Mouse (Mus musculus): ENCODE data around the gene Nfkb1. TPM values are rescaled to one million over a fixed set of nuclear protein-coding genes. Genes with fewer than 3 reads are reported as not detected.

Gene Nfkb1
- total and polyA plus RNA-seq, 2 experiments from 2014 or later, result 4.2 to 26.2 TPM

DNA sequence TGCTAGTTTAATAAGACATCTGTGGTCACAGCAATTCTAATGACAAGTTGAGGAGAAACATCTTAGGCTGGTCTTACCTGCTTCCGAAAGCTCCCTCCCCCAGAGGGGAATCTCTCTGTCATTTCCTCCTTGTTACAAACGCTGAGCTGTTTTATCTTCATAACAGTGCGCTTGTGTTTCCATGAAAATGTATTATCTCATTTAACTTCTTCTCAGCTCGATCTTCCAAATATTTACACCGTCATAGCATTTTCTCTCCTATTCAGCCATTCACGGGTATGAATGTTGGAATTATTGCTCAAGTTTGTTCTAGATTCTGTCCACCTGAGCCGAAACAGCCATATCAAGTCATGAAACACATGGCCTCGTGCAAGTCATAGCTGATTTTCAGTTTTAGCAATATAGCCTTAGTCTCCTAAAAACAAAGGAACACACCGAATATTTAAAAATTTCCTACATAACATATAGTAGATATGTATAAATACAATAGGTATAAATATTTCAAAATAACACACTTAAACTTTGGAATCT lies 19.8 kb upstream of the Nfkb1 start:
- Histone ChIP-seq H3K4me2 (ENCODE audit: low read depth, low read length, poor library complexity, severe bottlenecking) (no peak overlapping the region), H3K27ac (ENCODE audit: low read depth, low read length) (no peak overlapping the region), H3K4me1 (ENCODE audit: insufficient read depth, low read length) (no peaks in the 10 kb centered on the region), H3K27me3 (ENCODE audit: insufficient read depth, low read length) (no peaks in the 10 kb centered on the region), H3K36me3 (ENCODE audit: insufficient read depth, low read length) (no peaks in the 10 kb centered on the region), H3K9ac (replicated peaks; ENCODE audit: low read length, poor library complexity, severe bottlenecking) (no peak overlapping the region), H3K4me3 (ENCODE audit: low read depth, low read length) (no peak overlapping the region), H3K9me3 (ENCODE audit: low read length) (no peaks in the 10 kb centered on the region)
- no peak for DNase-seq (ENCODE audit: low spot score)
- TF ChIP-seq CTCF (IDR thresholded peaks at IDR 0.05), result no peak
- 93% methylated on average over 9 of the region's 9 CpGs for WGBS
- ATAC-seq (ENCODE audit: low FRiP score), result no peak

DNA sequence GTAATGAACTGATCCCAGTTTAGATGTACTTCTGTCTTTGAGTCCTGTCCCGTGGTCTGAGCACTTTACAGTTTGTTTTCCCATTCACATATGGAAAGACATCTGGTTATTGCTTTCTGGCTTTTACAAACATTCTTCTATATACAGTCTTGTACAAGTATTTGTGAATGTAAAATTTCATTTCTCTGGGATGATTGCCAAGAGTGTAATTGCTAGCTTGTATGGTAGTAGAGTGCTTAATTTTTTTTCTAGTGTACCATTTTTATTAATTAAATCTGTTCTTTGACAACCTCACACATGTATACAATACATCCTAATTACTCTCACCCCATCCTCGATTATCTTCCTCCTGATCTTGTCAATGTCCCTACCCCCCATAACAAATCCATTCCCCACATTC lies 12.0 kb upstream of the Nfkb1 start:
- TF ChIP-seq CTCF (IDR thresholded peaks at IDR 0.05), result no peak

DNA sequence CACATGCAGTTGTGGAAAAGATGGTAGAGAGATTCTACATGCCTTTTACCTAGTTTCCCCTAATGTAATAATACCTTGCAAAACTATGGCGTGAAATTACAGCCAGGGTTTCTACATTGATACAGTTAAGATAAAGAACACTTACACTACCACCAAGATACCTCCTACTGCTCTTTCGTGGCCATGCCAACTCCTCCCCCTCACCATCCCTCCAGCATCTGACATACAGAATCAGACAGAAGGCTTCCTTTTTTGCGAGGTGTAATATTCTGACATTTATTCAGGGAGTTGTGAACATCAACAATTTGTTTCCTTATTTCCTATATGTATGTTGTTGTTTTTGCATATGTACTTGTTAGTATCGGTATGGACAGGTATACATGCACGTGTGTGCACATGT lies 11.3 kb upstream of the Nfkb1 start:
- no peak for TF ChIP-seq CTCF (IDR thresholded peaks at IDR 0.05)
- no peak overlapping the region for H3K9ac ChIP-seq (replicated peaks; ENCODE audit: low read length, poor library complexity, severe bottlenecking)
- ATAC-seq (ENCODE audit: low FRiP score) (no peak), DNase-seq (ENCODE audit: low spot score) (no peak)
- no peaks in the 10 kb centered on the region for H3K9me3 ChIP-seq (ENCODE audit: low read length)
- H3K4me2 ChIP-seq (ENCODE audit: low read depth, low read length, poor library complexity, severe bottlenecking), result no peak overlapping the region
- H3K4me1 ChIP-seq (ENCODE audit: insufficient read depth, low read length), result no peaks in the 10 kb centered on the region
- H3K36me3 ChIP-seq (ENCODE audit: insufficient read depth, low read length), result no peaks in the 10 kb centered on the region
- no peaks in the 10 kb centered on the region for H3K27me3 ChIP-seq (ENCODE audit: insufficient read depth, low read length)
- H3K4me3 ChIP-seq (ENCODE audit: low read depth, low read length), result no peak overlapping the region
- 88% methylated on average over 5 of the region's 5 CpGs for WGBS
- no peak overlapping the region for H3K27ac ChIP-seq (ENCODE audit: low read depth, low read length)

More for the DNA sequence above, 12.0 kb upstream of the Nfkb1 start:
- Histone ChIP-seq H3K9ac (replicated peaks; ENCODE audit: low read length, poor library complexity, severe bottlenecking) (no peak overlapping the region), H3K36me3 (ENCODE audit: insufficient read depth, low read length) (no peaks in the 10 kb centered on the region), H3K9me3 (ENCODE audit: low read length) (no peaks in the 10 kb centered on the region), H3K4me2 (ENCODE audit: low read depth, low read length, poor library complexity, severe bottlenecking) (no peak overlapping the region), H3K4me1 (ENCODE audit: insufficient read depth, low read length) (no peaks in the 10 kb centered on the region), H3K27me3 (ENCODE audit: insufficient read depth, low read length) (no peaks in the 10 kb centered on the region), H3K4me3 (ENCODE audit: low read depth, low read length) (no peak overlapping the region), H3K27ac (ENCODE audit: low read depth, low read length) (no peak overlapping the region)
- no peak for ATAC-seq (ENCODE audit: low FRiP score)
- no peak for DNase-seq (ENCODE audit: low spot score)
- whole genome bisulfite sequencing, result 78% methylated on average over 2 of the region's 2 CpGs

DNA sequence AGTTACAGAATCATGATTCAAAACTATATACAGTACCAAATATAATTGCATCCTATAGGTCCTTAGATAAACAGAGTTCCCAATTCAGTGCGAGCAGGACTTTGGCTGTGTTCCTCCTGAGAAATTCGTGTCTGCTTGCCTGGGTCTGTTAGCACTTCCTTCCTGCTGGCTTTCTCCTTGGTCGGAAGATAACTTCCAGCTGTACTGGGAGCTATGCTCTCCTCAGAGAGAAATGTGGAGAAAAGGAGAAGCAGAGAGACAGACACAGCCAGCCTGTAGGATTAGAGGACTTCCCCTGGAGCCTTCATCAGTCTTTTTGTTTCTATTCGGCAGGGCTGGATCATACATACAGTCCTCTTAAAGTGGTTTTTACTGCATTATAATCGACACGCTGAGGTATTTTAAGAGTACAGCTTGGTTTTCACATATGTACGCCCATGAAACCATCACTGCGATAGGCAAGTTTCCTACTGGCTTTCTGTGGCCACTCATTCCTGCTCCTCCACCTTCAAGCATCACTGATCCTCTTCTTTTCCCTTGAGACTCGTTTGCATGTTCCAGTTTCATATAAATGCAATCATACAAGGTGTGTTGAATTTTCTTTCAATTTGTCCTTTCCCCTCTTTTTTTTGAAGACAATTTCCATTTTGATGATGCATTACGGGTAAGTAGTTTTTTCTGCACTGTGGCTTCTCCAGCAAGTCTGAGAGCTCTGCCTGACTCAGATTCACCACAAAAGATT lies 8.3 kb upstream of the Nfkb1 start:
- no peak overlapping the region for H3K27ac ChIP-seq (ENCODE audit: low read depth, low read length)
- H3K27me3 ChIP-seq (ENCODE audit: insufficient read depth, low read length), result no peaks in the 10 kb centered on the region
- no peaks in the 10 kb centered on the region for H3K4me1 ChIP-seq (ENCODE audit: insufficient read depth, low read length)
- no peak for TF ChIP-seq CTCF (IDR thresholded peaks at IDR 0.05)
- H3K4me3 ChIP-seq (ENCODE audit: low read depth, low read length), result no peak overlapping the region
- no peak for DNase-seq (ENCODE audit: low spot score)
- no peak for ATAC-seq (ENCODE audit: low FRiP score)
- WGBS, result 55% methylated on average over 10 of the region's 10 CpGs
- no peaks in the 10 kb centered on the region for H3K36me3 ChIP-seq (ENCODE audit: insufficient read depth, low read length)
- no peaks in the 10 kb centered on the region for H3K9me3 ChIP-seq (ENCODE audit: low read length)
- no peak overlapping the region for H3K4me2 ChIP-seq (ENCODE audit: low read depth, low read length, poor library complexity, severe bottlenecking)
- H3K9ac ChIP-seq (replicated peaks; ENCODE audit: low read length, poor library complexity, severe bottlenecking), result no peak overlapping the region

DNA sequence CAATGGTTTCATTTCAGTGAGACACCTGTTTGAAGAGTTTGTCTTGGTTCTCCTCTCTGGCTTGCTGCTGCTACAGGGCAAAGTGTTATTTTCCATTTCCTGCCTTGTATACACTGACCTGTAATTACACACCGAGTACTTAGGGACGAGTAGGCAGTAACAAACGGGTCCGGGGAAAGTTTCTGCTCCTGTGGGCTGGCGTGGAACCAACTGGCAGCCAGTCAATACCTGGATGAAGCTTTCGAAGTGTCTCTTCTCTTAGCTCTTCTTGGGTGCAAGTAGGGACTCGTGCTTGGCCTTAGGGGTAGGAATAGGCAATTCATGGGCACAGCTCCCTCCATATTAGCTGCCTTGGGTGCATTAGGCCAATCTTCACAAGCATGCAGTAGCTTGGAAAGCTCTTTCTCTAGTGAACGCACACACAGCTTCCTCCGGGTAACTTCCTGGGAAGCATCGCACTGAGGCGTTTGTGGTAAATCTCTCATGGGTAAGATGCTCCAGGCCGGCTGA lies 7.2 kb upstream of the Nfkb1 start:
- H3K4me2 ChIP-seq (ENCODE audit: low read depth, low read length, poor library complexity, severe bottlenecking), result no peak overlapping the region
- ATAC-seq (ENCODE audit: low FRiP score) (no peak), DNase-seq (ENCODE audit: low spot score) (no peak)
- H3K9me3 ChIP-seq (ENCODE audit: low read length), result no peaks in the 10 kb centered on the region
- H3K36me3 ChIP-seq (ENCODE audit: insufficient read depth, low read length), result no peaks in the 10 kb centered on the region
- no peak overlapping the region for H3K9ac ChIP-seq (replicated peaks; ENCODE audit: low read length, poor library complexity, severe bottlenecking)
- WGBS, result 59% methylated on average over 12 of the region's 12 CpGs
- no peak overlapping the region for H3K4me3 ChIP-seq (ENCODE audit: low read depth, low read length)
- no peaks in the 10 kb centered on the region for H3K4me1 ChIP-seq (ENCODE audit: insufficient read depth, low read length)
- no peak overlapping the region for H3K27ac ChIP-seq (ENCODE audit: low read depth, low read length)
- no peaks in the 10 kb centered on the region for H3K27me3 ChIP-seq (ENCODE audit: insufficient read depth, low read length)
- no peak for TF ChIP-seq CTCF (IDR thresholded peaks at IDR 0.05)

DNA sequence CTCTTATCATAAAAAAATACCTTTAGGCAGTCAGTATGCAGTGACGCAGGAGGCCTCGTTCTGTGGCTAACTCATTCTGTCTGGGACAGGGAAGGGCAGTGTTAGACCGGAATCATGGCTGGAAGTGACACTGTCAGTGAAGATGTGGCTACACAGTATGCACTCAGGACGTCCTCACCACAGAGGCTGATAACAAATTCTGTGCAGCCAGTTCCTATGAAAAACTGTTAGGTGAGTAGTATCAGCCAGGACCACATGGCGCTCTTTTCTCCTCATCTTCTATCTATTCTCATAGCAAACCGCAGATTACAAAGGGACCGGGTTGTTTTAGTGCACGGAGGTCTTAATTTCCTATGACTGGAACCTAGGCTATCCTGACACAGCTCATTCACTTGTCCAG lies 4.9 kb upstream of the Nfkb1 start:
- TF ChIP-seq CTCF (IDR thresholded peaks at IDR 0.05), result no peak
- H3K4me3 ChIP-seq (ENCODE audit: low read depth, low read length), result no peak overlapping the region
- H3K27ac ChIP-seq (ENCODE audit: low read depth, low read length), result no peak overlapping the region
- no peak for DNase-seq (ENCODE audit: low spot score)
- 90% methylated on average over 8 of the region's 8 CpGs for WGBS
- no peak overlapping the region for H3K9ac ChIP-seq (replicated peaks; ENCODE audit: low read length, poor library complexity, severe bottlenecking)
- H3K27me3 ChIP-seq (ENCODE audit: insufficient read depth, low read length), result no peaks in the 10 kb centered on the region
- no peak for ATAC-seq (ENCODE audit: low FRiP score)
- no peaks in the 10 kb centered on the region for H3K9me3 ChIP-seq (ENCODE audit: low read length)
- peaks cover 6% of the 10 kb centered on the region; the same call in 1 of the 2 replicates for H3K4me1 ChIP-seq (ENCODE audit: insufficient read depth, low read length)
- H3K4me2 ChIP-seq (ENCODE audit: low read depth, low read length, poor library complexity, severe bottlenecking), result no peak overlapping the region
- no peaks in the 10 kb centered on the region for H3K36me3 ChIP-seq (ENCODE audit: insufficient read depth, low read length)
